Mouse (Mus musculus) kidney, embryonic 14.5 days (tissue): ENCODE results near the gene Hoxa10. TPM values are rescaled to one million over a fixed set of nuclear protein-coding genes. Genes with fewer than 3 reads are reported as not detected.

Experiments
- ATAC-seq: fragments of 200-750 bp; cut with Nextera tagmentation; 2 replicates; pipeline ENCODE4 v1.8.0; 2017; ENCODE audit warnings: moderate number of reproducible peaks, mild to moderate bottlenecking, moderate TSS enrichment, moderate library complexity; ENCODE audit not compliant: low FRiP score, low TSS enrichment
- H3K27ac ChIP-seq: fragments of 300-500 bp; sonication (generic); 2 replicates; pipeline ENCODE4 v1.5.1; 2014; ENCODE audit warnings: low read depth, mild to moderate bottlenecking, low read length, moderate library complexity, mixed read lengths
- H3K27me3 ChIP-seq: fragments of 300-500 bp; sonication (generic); 2 replicates; pipeline ENCODE4 v1.6.1; 2014; ENCODE audit warnings: mild to moderate bottlenecking, low read length; ENCODE audit not compliant: control insufficient read depth, insufficient read depth
- H3K36me3 ChIP-seq: fragments of 300-500 bp; sonication (generic); 2 replicates; pipeline ENCODE4 v1.6.1; 2014; ENCODE audit warnings: low read length, mixed read lengths; ENCODE audit not compliant: control insufficient read depth, insufficient read depth
- H3K4me1 ChIP-seq: fragments of 300-500 bp; sonication (generic); 2 replicates; pipeline ENCODE4 v1.6.1; 2014; ENCODE audit warnings: low read length, mixed read lengths; ENCODE audit not compliant: control insufficient read depth, insufficient read depth
- H3K4me2 ChIP-seq: fragments of 300-500 bp; sonication (generic); replicated peaks from 2 replicates; pipeline ENCODE4 v1.6.1; 2014; ENCODE audit warnings: low read depth, mild to moderate bottlenecking, low read length
- H3K4me3 ChIP-seq: fragments of 300-500 bp; sonication (generic); 2 replicates; pipeline ENCODE4 v1.5.1; 2014; ENCODE audit warnings: mild to moderate bottlenecking, low read length
- H3K9ac ChIP-seq: fragments of 300-500 bp; sonication (generic); 2 replicates; pipeline ENCODE4 v1.6.1; 2014; ENCODE audit warnings: low read depth, mild to moderate bottlenecking, low read length, moderate library complexity
- H3K9me3 ChIP-seq: fragments of 300-500 bp; sonication (generic); 2 replicates; pipeline ENCODE4 v1.6.1; 2016; ENCODE audit warnings: low read length; ENCODE audit not compliant: control insufficient read depth
- WGBS: fragments of 180-500 bp; shearing (Covaris S2); extraction: QIAGEN DNeasy Blood & Tissue Kit; methylation state at CpG from one replicate; pipeline ENCODE4 v1.1.7; 2014; 5-methylcytosine and 5-hydroxymethylcytosine counted together
- polyA plus RNA-seq: library from polyadenylated mRNA; unstranded; fragments of >200 nt; fragmentation: Nextera tagmentation; extraction: Ambion mirVana; gene quantifications from 2 replicates; pipeline ENCODE4 v1.2.1, GENCODE M21; 2014

Hoxa10 gene
- polyA plus RNA-seq, 1 experiment from 2014 or later, result 186 TPM

GRCm38 (mm10) chr6:52213119-52213986 is 27.3 kb downstream of the Hoxa10 start, which contains the start of the genes Hoxa3 and Gm28308:
Hoxa3 (minus strand) TSS chr6:52213336.
Gm28308 (minus strand) TSS chr6:52213339.
- H3K4me1 ChIP-seq, result peaks cover 29% of the 10 kb centered on the region
- no peaks in the 10 kb centered on the region; the same call in 1 of the 2 replicates for H3K36me3 ChIP-seq
- peak; percentile 63 for ATAC-seq
- peak within 1 kb of the TSS; percentile 97 for H3K4me2 ChIP-seq
- H3K27ac ChIP-seq, result peak within 1 kb of the TSS; percentile 95
- peak within 1 kb of the TSS; percentile 91 for H3K9ac ChIP-seq
- H3K27me3 ChIP-seq, result no peaks in the 10 kb centered on the region; the same call in 1 of the 2 replicates
- peak within 1 kb of the TSS; percentile 89 for H3K4me3 ChIP-seq
- H3K9me3 ChIP-seq, result no peaks in the 10 kb centered on the region
- WGBS, result 2% methylated on average over 38 of the region's 38 CpGs

GRCm38 (mm10) chr6:52212556-52213118 is 28.0 kb downstream of the Hoxa10 start:
- WGBS, result under 1% methylated on average over 22 of the region's 22 CpGs

GRCm38 (mm10) chr6:52211961-52212360 is 28.7 kb downstream of the Hoxa10 start:
- H3K27ac ChIP-seq, result peak overlapping the region; percentile 95
- 0% methylated on average over 13 of the region's 13 CpGs for WGBS
- peak overlapping the region; percentile 91 for H3K9ac ChIP-seq
- no peaks in the 10 kb centered on the region for H3K9me3 ChIP-seq
- peaks cover 1% of the 10 kb centered on the region; the same call in 1 of the 2 replicates for H3K36me3 ChIP-seq
- H3K27me3 ChIP-seq, result no peaks in the 10 kb centered on the region; the same call in 1 of the 2 replicates
- peak overlapping the region; percentile 89 for H3K4me3 ChIP-seq
- peak overlapping the region; percentile 97 for H3K4me2 ChIP-seq
- ATAC-seq, result no peak
- peaks cover 35% of the 10 kb centered on the region for H3K4me1 ChIP-seq

More at GRCm38 (mm10) chr6:52212556-52213118, 28.0 kb downstream of the Hoxa10 start:
- Histone ChIP-seq H3K4me2 (peak overlapping the region; percentile 97), H3K9ac (peak overlapping the region; percentile 91), H3K4me3 (peak overlapping the region; percentile 89), H3K4me1 (peaks cover 28% of the 10 kb centered on the region), H3K27me3 (no peaks in the 10 kb centered on the region; the same call in 1 of the 2 replicates), H3K27ac (peak overlapping the region; percentile 95), H3K9me3 (no peaks in the 10 kb centered on the region), H3K36me3 (no peaks in the 10 kb centered on the region; the same call in 1 of the 2 replicates)
- ATAC-seq, result no peak

- peak overlapping the region; percentile 89 for H3K4me3 ChIP-seq
- peaks cover 41% of the 10 kb centered on the region for H3K4me1 ChIP-seq
- H3K27ac ChIP-seq, result peak overlapping the region; percentile 95
- peak overlapping the region; percentile 97 for H3K4me2 ChIP-seq
- H3K36me3 ChIP-seq, result peaks cover 6% of the 10 kb centered on the region; the same call in 1 of the 2 replicates
- no peaks in the 10 kb centered on the region for H3K9me3 ChIP-seq
- under 1% methylated on average over 37 of the region's 37 CpGs for WGBS
- ATAC-seq, result peak; percentile 26
- no peaks in the 10 kb centered on the region; the same call in 1 of the 2 replicates for H3K27me3 ChIP-seq
- peak overlapping the region; percentile 91 for H3K9ac ChIP-seq
These were observed 29.3 kb downstream of the Hoxa10 start for GRCm38 (mm10) chr6:52211170-52211935.

- Histone ChIP-seq H3K27me3 (no peaks in the 10 kb centered on the region; the same call in 1 of the 2 replicates), H3K4me2 (peak overlapping the region; percentile 97), H3K36me3 (peaks cover 22% of the 10 kb centered on the region), H3K27ac (peak overlapping the region; percentile 76), H3K4me3 (peak overlapping the region; percentile 89), H3K9ac (peak overlapping the region; percentile 91), H3K9me3 (no peaks in the 10 kb centered on the region), H3K4me1 (peaks cover 48% of the 10 kb centered on the region)
- ATAC-seq, result no peak
- WGBS, result 4% methylated on average over 12 of the region's 12 CpGs
These were observed 31.0 kb downstream of the Hoxa10 start for GRCm38 (mm10) chr6:52209685-52210046.

- peaks cover 26% of the 10 kb centered on the region for H3K36me3 ChIP-seq
- H3K4me2 ChIP-seq, result peak overlapping the region; percentile 97
- H3K4me1 ChIP-seq, result peaks cover 45% of the 10 kb centered on the region
- peak overlapping the region; percentile 76 for H3K27ac ChIP-seq
- 3% methylated on average over 18 of the region's 18 CpGs for WGBS
- H3K4me3 ChIP-seq, result peak overlapping the region; percentile 89
- peak overlapping the region; percentile 91 for H3K9ac ChIP-seq
- ATAC-seq, result no peak
- H3K9me3 ChIP-seq, result no peaks in the 10 kb centered on the region
- no peaks in the 10 kb centered on the region; the same call in 1 of the 2 replicates for H3K27me3 ChIP-seq
These were observed 31.6 kb downstream of the Hoxa10 start for GRCm38 (mm10) chr6:52208868-52209684.

GRCm38 (mm10) chr6:52208072-52208867 is 32.4 kb downstream of the Hoxa10 start, which contains the start of gene Hoxa6:
Hoxa6 (minus strand) TSS chr6:52208722.
- Histone ChIP-seq H3K9me3 (no peaks in the 10 kb centered on the region), H3K4me1 (peaks cover 49% of the 10 kb centered on the region), H3K4me3 (peak within 1 kb of the TSS; percentile 89), H3K36me3 (peaks cover 32% of the 10 kb centered on the region), H3K4me2 (peak within 1 kb of the TSS; percentile 97), H3K9ac (peak within 1 kb of the TSS; percentile 91), H3K27ac (peak within 1 kb of the TSS; percentile 76), H3K27me3 (no peaks in the 10 kb centered on the region; the same call in 1 of the 2 replicates)
- whole genome bisulfite sequencing, result 1% methylated on average over 47 of the region's 47 CpGs
- no peak for ATAC-seq
